Mouse (Mus musculus): ENCODE measurements around the gene Chil1. TPM values are rescaled to one million over a fixed set of nuclear protein-coding genes. Genes with fewer than 3 reads are reported as not detected.

The Chil1 gene
- polyA plus RNA-seq, 1 experiment = 1.9 TPM

DNA sequence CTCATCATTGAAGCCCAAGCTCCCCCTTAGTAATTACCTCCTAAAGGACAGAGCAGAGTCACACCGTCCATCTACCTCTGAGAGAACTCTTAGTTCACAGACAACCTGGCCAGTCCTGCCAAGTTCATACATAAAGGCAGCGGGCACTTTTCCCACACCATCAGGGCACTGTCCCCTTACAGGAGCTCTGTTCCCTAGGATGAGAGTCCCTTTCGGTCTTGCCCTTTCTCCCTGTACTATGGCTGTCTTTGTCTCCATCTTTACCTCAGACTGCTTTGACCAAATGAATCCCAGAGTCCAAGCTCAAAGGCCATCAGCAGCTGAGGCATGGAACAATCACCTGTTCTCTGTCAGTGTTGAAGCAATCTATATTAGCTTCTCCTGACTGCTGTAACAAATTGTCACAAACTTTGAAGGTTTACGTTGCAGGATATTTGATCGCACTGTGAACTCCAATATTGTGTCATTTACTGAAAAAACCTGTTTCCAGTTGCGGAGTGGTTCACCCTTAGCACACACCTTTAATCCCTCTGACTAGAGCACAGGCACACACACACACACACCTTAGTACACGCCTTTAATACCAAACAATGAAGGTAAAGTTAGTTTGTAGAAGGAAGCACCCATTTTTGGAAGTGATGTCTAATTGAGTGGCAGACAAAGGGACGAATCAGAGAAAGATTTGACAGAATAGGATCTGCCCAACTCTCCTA, 12.8 kb upstream of the Chil1 start:
- DNase-seq (ENCODE audit: low read depth) = no peak

DNA sequence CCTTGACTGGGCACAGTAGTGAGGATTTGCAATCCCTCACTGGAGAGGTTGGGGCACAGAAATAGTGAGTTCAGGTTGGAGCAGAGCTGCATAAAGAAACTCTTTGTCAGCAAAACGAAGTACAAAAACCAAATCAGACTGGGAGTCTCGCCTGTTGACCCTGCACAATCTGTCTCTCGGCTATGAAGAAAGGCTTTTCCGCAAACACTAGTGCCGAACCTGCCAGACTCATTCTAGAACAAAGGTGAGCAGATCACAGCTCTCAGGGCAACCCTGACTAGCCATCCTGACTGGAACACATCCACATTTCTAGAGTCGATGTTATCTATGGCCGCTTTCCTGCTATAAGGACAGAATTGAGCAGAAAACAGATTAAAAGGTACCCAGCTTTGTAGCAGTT, 8.9 kb upstream of the Chil1 start:
- DNase-seq (ENCODE audit: low read depth) = no peak

DNA sequence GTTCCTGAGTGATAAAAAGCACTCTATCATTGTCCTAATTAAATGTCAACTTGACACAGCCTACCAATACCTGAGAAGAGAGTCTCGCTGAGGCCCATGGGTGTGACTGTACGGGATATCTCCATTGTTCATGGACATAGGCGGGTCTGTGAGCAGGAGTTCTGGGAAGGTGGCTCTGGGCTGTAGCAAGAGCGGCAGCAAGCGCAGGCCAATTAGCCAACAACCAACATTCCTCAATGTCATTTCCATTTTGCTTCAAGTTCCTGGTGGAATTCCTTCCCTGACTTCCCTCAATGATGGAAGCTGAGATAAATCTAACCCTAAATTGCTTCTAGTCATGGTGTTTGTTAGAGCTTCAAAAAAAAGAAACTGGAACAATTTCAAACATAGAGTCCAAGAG, 4.0 kb upstream of the Chil1 start:
- DNase-seq (ENCODE audit: low read depth) = no peak

- DNase-seq (ENCODE audit: low read depth) = no peak
These were observed 2.1 kb downstream of the Chil1 start for GRCm38 (mm10) chr1:134184089-134184488.

GRCm38 (mm10) chr1:134188217-134188616, 6.2 kb downstream of the Chil1 start:
- no peak for DNase-seq (ENCODE audit: low read depth)

DNA sequence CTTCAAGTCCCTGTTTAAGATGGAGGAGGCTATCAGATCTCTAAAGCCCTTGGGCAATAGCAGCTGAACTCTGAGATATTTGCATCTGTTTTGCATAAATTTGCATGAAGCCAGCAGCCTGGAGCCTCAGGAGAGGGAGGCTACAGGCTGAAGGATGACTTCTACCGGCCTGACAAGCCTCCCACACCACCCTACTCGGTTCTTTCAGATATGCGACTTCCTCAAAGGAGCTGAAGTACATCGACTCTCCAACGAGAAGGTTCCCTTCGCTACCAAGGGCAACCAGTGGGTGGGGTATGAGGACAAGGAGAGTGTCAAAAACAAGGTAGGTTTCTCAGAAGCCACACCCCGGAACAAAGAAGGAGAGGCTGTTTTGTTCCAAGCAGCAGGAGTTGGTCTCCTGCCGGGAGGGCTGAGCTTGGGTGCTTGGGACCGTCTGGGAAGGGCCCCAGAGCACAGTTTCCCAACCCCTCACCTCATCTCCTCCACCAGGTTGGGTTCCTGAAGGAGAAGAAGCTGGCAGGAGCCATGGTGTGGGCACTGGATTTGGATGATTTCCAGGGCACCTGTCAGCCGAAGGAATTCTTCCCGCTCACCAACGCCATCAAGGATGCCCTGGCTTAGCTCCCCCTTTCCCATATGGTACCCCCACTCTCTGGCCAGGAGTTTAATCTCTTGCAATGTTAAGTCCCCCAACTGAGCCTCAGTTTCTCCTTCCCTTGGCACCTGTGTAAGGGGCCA, 7.2 kb downstream of the Chil1 start:
- DNase-seq (ENCODE audit: low read depth) = no peak

DNA sequence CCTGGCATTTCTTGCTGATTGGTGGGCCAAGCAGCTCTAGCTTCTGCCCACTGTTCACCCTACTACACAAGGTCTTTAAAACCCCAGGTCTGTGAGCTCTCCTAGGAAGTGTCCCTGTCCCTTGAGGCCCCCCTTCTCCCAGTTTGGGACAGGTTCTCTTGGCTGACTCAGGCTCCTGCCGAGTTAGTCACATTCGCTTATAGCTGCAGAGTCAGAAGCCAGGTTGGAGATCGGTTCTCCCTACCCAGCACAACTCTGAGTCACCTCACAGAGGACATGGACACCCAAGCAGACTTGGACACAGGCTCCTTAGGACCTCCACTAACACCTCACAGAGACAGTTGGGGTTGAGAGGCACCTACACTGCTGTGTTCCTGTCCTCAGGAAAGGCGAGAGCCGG, 9.2 kb downstream of the Chil1 start:
- no peak for DNase-seq (ENCODE audit: low read depth)

- DNase-seq (ENCODE audit: low read depth) = no peak
These were observed 10.0 kb downstream of the Chil1 start for GRCm38 (mm10) chr1:134192024-134192423.

DNA sequence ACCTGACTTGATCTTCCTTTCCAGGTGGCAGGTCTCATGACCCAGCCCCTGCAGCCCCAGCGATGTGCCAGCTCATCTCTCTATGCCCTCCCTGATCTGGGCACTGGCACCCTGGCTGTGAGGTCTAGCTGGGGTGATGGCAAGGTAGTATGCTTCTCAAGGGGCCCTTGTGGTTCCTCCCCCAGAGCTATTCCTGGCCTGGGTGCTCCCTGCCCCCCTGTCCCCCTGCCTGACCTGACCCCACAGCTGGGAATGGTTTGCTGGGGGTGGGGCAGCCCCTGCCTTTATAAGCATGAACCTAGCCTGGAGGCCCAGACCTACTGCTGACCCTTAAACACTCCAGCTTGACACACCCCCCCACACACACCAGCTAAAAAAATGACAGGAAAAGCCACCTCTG, 11.2 kb downstream of the Chil1 start, which contains the start of gene Mybph:
Gene Mybph, plus strand, starts transcription at position 323 of the 400 bp plus-strand sequence.
- DNase-seq (ENCODE audit: low read depth) = no peak

- DNase-seq (ENCODE audit: low read depth) = no peak
These were observed 11.8 kb downstream of the Chil1 start for GRCm38 (mm10) chr1:134193674-134194197.

GRCm38 (mm10) chr1:134194298-134195022, 12.5 kb downstream of the Chil1 start:
- no peak for DNase-seq (ENCODE audit: low read depth)

DNA sequence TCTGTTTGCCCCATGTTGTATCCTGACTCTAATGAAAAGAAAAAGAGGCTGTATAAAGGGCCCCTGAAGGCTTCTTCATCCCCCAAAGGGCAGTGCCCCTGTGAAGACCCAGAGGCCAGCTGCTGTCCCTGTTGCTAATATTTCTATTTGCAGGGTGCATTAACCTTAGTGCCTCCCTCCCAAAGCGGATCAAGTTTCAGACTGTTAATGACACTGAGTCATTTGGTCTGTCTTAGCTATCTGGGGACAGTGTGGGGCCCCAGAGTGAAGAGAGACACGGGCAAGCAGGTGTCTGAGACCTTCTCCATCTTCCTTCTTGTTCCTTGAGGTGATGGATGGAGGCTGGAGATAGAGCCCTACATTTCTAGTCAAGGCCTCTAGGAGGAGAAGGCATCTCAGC, 13.1 kb downstream of the Chil1 start:
- no peak for DNase-seq (ENCODE audit: low read depth)

- no peak for DNase-seq (ENCODE audit: low read depth)
These were observed 13.6 kb downstream of the Chil1 start for GRCm38 (mm10) chr1:134195571-134195970.

DNA sequence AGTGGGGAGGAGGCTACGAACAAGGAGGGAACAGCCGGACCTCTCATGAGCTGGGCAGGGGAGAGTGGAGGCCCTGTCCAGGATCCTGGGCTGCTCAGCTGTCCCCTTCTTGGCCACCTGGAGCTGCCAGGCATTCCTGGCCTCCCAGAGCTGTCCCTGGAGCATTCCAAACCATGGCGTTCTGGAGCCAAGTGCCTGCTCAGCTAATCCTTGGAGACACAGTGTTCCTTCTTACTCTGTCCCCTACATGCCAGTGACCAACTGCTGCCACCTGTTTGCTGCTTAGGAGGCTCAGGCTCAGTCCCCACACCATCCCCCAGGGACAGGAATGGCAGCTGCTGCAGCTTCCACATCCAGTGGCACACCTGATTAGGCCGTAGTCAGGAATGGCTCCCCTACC, 14.0 kb downstream of the Chil1 start:
- no peak for DNase-seq (ENCODE audit: low read depth)

- DNase-seq (ENCODE audit: low read depth) = no peak
These were observed 14.4 kb downstream of the Chil1 start for GRCm38 (mm10) chr1:134196386-134196785.

- no peak for DNase-seq (ENCODE audit: low read depth)
These were observed 15.5 kb downstream of the Chil1 start for GRCm38 (mm10) chr1:134197325-134197982.

DNA sequence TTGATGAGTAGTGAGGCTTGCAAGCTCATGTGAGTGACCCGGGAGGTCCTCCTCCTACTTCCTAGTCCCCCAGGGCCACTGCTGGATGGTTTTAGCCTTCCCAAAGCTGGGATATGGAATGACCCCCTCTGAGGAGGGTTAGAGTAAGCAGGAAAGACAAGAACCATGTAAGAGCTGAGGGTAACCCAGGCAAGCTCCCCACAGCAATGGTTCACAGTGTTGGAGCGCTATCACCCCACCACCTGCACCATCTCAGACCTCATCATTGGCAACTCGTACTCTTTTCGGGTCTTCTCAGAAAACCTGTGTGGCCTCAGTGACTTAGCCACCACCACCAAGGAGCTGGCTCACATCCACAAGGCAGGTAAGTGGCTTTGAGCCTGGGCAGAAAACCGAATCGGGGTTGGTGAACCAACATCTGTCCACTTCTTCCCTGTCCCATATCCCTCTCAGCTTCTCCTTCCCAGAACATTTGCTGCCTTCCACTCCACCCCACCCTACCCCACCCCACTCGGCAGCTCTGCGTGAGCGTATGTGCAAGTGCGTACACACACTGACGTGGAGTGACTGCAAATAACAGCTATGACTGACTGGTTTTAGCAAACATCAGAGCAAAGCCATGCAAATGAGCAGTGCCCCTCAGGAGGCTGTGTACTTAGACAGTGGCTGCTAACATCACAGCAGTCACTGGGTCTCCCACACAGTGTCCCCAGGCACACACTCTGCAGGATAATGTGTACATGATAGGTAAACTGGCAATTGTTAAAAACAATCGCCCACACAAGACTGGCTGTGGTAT, 16.4 kb downstream of the Chil1 start:
- no peak for DNase-seq (ENCODE audit: low read depth)

DNA sequence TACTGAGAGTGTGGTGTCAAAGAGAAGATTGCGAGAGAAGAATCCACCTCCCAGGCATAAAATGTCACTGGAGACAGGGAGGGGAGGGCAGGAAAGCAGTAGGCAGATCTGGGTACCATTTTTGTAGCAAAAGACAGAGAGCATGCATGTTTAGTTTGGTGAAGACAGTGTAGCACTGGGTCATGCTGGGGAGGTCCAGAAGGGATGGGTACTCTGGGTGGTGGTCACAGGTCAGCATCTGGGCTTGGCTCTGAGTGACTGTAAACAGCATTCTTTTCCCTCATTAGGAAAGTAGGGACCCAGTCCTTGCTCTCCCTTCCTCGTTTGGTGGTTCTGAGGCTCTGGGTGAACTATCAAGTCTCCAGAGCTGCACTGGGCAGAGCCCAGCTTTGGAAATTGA, 18.5 kb downstream of the Chil1 start:
- no peak for DNase-seq (ENCODE audit: low read depth)

DNA sequence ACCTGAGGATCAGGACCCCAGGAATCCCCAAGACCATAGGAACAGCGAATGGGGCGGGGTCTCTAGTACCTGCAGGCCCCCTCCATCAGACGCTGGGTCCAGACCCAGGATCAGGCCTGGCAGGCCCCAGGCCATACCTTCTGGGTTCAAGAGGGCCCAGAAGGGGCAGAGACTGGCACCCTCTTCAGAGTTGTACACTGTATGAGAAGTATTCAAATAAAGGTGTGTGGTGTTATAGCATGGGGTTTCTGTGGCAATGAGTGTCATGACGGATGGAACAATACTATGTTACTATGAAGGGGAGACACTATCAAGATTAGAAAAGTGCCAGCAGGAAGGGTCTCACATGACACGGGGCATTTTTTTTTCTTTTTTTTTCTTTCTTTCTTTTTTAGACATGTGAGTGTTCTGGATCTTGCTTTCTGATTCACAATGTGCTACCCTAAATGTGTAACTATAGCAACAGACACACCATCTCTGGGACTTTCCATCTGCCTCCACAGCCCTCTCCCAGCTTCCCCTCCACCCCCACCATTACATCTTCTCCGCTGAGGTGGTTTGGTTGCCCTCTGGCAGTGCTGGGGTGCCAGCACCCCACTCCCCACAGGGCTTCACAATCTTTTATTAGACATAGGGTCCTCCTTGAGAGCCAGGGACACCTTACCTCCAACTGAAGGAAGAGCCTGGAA, 19.2 kb downstream of the Chil1 start:
- no peak for DNase-seq (ENCODE audit: low read depth)

GRCm38 (mm10) chr1:134201751-134202420, 19.9 kb downstream of the Chil1 start:
- no peak for DNase-seq (ENCODE audit: low read depth)
